Mouse (Mus musculus): ENCODE data around the gene Rnf214.
A peak's percentile ranks its signal among the peaks of the same experiment; 100 is the strongest.

Rnf214 gene

DNA sequence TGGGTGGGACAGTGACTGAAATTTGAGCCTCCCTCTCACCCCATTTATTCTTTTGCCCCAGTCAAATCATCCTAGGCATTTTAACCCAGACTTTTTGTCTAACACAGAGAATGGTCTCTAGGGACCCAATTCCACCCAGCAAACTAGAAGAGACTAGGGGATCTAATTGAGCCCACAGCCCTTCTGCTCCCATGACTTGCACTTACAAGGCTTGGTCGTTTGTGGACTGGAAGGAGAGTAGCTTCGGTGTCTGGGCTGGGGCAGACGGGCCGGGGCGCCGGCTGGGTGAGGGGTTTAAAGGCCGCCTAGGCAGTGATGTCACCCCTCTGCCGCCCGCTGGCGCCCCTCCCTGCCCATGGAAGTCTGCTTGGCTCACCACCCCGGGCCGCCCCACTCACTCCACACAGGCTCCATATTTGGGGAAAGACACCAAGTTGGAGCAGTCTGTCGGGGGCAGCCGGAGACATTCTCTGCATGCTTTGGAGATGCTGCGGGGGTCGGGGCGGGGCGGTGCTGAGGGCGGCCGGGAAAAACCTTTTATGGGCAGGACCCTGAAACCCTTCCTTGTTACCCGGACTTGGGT, 29.0 kb upstream of the Rnf214 start, which contains the start of gene Tagln:
Tagln (minus strand) TSS at position 431 of the 583 bp plus-strand sequence.
- DNase-seq (ENCODE audit: low spot score in 2 of 2) = peak in 1 of 2 experiments; percentile 26

DNA sequence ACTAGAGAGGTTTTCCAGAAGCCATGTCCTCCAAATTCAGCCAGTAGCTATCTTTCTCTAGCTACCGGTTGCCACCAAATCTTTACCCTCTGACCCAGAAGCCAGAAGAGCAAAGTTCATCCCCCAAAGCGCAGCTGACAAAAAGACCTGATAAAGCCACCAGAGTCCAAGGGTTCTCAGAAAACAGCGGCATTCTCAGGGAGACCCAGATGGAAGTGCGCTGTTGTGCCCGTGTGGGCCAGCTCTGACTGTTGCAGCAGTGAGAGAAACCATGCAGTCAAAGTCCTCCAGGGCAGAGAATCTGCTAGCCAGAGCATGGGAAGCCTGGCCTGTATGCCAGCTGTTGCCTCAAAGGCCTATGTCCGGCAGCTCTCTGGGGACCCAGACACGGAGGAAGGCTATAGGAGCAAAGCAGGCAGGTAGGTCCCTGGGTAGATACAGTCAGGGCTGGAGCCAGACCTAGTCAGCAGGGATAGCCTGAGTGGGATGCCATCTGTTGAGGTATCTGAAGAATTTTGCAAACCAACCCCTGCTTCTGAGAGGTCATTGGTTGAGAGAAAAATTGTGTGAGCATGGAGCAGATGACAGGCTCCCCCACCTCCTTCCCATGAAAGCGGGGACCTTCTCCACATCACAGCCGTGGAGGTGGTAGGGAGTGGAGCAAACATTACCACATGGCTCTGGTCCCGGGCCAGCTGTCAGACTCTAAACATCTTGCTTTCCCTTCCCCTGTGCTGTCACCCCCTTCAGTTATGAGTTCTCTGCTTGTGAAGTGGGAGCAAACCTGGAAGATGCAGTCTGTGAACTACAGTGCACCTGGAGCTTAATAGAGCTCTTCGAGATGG, 26.1 kb upstream of the Rnf214 start:
- no peak for DNase-seq (ENCODE audit: low spot score in 2 of 2)

DNA sequence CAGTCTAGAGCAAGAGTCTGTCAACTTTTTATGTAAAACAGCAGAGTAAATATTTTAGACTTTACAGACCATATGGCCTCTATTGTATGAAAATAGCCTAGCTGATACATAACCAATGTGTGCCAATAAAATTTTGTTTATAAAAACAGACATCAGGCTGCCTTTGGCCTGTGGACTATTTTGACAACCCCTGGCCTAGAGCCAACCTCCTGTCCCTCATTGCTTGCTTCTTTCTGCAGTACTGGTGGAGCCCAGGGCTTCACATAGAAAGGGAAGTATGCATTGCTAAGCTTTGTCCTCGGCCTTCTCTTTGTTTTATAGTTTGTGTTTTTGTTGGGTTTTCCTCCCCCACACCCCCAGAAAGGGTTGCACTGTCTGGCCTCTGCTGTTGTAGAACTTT, 25.2 kb upstream of the Rnf214 start:
- no peak for DNase-seq (ENCODE audit: low spot score in 2 of 2)

- DNase-seq (ENCODE audit: low spot score in 2 of 2) = no peak
Measured at GRCm38 (mm10) chr9:45929285-45929684, 22.6 kb upstream of the Rnf214 start.

GRCm38 (mm10) chr9:45919895-45920294, 13.2 kb upstream of the Rnf214 start:
- DNase-seq (ENCODE audit: low spot score in 2 of 2) = no peak

DNA sequence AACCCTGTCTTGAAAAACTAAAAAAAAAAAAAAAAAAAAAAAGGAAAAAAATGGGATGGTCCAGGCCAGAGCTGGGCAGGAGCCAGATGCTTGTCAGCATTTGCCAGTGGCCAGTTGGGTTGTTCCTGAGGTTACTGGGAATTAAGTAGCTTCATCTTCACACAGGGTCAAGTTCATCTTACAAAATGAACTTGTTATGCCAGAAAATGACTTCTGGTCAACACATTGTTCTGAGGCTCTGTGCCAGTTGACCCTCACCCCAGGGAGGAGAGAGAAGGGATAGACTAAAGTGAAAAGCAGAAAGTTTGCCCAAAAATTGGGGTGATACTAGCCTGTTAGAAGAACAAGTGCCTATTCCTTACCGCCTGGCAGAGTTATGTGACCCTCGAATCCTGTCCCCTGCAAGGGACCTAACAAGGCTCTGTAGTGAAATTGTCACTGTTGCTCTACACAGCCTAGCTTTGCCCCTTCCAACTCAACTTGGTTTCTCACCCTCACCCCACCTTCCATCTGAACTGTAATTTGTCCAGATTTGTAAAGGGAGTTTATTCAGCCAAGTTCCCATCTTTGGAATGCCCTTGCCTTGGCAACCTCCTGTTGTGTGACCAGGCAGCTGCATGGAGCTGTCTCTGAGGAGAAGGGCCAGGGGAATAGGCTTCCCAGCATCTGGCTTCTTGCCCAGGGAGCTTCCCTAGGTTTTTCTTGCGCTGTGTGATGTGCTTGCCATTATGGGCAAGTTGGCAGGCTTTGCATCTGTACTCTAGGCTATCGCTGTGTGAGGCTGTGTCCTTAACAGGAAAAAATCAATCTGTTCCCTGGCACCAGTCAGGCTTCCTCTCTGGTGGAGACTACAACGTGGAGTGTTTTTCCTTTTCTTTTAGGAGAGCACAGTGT, 10.6 kb upstream of the Rnf214 start:
- peak in 1 of 2 experiments; percentile 74 for DNase-seq (ENCODE audit: low spot score in 2 of 2)

DNA sequence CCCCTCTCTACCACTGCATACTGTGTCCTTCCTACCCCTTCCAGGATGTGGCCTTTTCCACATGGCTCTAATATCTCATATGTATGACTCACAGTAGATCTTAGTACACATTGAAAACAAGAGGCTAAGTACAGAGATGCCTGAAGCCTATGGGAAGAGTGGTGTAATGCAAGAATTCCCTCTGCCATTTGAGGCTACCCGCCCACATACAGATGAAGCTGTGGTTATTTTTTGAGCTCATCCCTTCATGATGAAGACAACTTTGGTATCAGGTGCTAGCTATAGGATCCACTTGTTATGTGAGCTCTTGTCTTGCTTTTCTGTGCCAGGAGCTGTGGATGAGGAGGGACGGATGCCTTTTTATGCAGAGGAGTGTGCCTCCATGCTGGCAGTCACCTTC, 8.9 kb upstream of the Rnf214 start:
- DNase-seq (ENCODE audit: low spot score in 2 of 2) = no peak

GRCm38 (mm10) chr9:45911673-45912072, 5.0 kb upstream of the Rnf214 start:
- DNase-seq (ENCODE audit: low spot score in 2 of 2) = peak in 1 of 2 experiments; percentile 57

DNA sequence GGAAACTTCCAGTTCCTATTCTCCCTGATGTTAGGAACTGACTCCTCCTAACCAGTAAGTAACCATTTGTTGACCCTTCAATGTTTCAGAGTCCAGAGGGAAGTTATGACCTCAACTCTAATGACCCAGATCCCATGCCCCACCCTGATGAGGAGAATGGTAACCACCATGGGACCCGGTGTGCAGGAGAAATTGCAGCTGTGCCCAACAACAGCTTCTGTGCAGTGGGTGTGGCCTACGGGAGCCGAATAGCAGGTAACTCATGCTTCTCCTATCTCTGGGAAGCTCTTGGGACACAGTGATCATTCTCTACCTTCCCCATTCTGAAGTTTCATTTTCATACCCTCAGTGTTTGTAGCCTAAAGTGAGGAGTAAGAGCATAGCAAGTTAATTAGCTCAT, 4.3 kb upstream of the Rnf214 start:
- no peak for DNase-seq (ENCODE audit: low spot score in 2 of 2)

DNA sequence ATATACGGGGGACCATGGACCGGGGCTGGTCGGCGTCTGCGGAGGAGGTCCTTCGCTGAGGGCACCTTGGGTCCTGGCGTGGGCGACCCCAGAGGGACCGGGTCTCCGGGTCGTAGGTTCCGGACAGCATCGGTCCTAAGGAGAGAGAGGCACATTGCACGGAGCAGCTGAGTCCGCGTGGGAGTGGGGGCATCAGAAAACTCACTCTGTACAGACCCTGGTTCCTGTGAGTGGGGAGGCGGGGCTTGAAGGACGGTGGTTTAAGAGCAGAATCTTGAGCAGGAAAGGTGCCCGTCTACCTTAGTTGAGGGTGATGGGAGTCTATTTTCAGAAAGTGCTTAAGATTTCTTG, 342 bp upstream of the Rnf214 start:
- no peak for DNase-seq (ENCODE audit: low spot score in 2 of 2)

GRCm38 (mm10) chr9:45905811-45906237, 887 bp downstream of the Rnf214 start:
- DNase-seq (ENCODE audit: low spot score in 2 of 2) = no peak

- DNase-seq (ENCODE audit: low spot score in 2 of 2) = no peak
Measured at GRCm38 (mm10) chr9:45905196-45905595, 1.5 kb downstream of the Rnf214 start.

GRCm38 (mm10) chr9:45893681-45894080, 13.0 kb downstream of the Rnf214 start:
- no peak for DNase-seq (ENCODE audit: low spot score in 2 of 2)

GRCm38 (mm10) chr9:45877928-45878327, 28.8 kb downstream of the Rnf214 start:
- DNase-seq (ENCODE audit: low spot score in 2 of 2) = peak; percentile 16 to 20

DNA sequence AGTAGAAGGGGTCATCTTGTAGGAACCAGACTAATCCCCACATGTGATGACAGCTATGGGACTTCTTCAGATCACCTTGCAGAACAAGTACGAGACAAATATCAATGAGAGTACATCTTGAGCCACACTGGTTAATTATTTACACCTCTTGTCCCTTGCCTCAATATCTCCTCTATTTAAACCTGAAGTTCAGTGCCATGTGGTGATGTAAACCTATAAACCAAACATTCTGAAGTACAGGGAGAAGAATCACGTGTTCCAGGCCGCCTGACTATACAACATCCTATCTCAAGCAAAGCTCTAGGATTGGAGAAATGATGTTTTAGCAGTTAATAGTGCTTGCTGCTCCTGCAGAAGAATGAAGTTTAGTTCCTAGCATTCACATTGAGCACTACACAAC, 36.4 kb downstream of the Rnf214 start:
- DNase-seq (ENCODE audit: low spot score in 2 of 2) = no peak

- no peak for DNase-seq (ENCODE audit: low spot score in 2 of 2)
Measured at GRCm38 (mm10) chr9:45869181-45869580, 37.5 kb downstream of the Rnf214 start.

GRCm38 (mm10) chr9:45861813-45862212, 44.9 kb downstream of the Rnf214 start:
- DNase-seq (ENCODE audit: low spot score in 2 of 2) = no peak

DNA sequence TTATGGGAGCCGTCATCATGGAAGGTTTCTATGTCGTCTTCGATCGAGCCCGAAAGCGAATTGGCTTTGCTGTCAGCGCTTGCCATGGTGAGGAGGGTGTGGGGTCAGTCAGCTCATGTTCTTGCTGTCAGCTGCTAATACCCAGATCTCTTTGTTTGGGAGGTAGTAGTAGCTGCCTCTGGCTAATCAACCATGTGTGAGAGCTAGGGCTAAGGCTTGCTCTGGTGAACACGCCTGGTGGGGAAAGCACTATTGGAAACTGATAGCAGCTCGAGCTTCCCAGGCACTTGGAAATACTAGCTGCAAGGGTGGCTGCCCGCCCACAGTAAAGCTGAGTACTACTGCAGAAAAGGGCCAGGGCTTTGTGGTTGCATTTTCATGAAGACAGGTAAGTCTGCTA, 47.3 kb downstream of the Rnf214 start:
- DNase-seq (ENCODE audit: low spot score in 2 of 2) = no peak

DNA sequence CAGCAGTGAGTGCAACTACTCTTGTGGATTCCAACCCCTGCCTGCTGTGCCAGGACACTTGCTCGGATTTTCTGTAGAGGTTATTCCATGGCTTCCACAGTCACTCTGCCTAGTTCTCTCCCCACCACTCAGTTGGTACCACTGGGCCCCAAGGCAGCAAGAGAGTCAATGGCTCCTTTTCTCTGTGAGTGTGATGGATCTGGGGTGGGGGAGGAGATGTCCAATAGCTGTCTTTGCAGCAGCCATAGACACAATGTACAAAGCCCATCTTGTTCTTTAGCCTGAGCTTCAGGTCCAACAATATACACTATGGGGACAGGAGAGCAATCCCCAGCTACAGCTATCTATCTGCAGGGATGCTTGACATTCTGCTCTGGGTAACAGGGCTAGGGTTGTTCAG, 52.6 kb downstream of the Rnf214 start:
- no peak for DNase-seq (ENCODE audit: low spot score in 2 of 2)

- no peak for DNase-seq (ENCODE audit: low spot score in 2 of 2)
Measured at GRCm38 (mm10) chr9:45853695-45854094, 53.0 kb downstream of the Rnf214 start.

DNA sequence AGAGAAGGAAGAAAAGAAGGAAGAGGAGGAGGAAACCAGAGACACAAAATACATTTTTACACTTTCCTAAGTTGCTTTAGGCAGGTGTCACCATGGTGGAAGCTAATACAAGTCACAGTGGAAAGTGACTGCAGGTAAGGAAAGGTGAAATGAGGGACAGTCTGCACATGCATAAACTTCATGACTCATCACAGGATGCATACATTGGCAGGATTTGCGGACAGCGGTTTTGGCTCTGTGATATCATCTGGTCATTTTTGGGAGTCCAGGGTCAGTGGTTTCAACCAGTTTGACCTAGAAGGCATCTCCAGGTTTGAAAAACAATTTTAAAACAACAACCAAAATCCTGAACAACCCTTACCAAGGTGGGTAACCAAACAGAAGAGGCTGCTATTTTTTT, 54.9 kb downstream of the Rnf214 start:
- DNase-seq (ENCODE audit: low spot score in 2 of 2) = no peak

DNA sequence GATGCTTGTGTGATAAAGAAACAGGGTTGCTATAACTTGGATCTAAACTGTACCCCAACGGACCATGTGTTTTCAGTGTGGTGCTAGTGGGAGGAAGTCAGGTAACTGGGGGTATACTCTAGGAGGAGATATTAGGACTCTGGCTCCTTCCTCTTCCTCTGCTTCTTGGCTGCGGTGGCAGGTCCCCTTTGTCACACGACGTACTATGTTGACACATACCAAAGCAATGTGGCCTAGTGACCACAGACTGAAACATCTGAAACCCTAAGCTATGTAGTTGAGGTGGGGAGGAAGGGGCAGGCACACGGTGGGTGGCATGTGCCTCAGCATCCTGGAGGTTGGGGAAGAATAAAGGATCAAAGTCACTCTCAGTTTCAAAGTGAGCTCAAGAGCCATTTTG, 55.4 kb downstream of the Rnf214 start:
- DNase-seq (ENCODE audit: low spot score in 2 of 2) = no peak
